20 mouse cellular contexts compared by ENCODE assay signal in the genomic region with DNA sequence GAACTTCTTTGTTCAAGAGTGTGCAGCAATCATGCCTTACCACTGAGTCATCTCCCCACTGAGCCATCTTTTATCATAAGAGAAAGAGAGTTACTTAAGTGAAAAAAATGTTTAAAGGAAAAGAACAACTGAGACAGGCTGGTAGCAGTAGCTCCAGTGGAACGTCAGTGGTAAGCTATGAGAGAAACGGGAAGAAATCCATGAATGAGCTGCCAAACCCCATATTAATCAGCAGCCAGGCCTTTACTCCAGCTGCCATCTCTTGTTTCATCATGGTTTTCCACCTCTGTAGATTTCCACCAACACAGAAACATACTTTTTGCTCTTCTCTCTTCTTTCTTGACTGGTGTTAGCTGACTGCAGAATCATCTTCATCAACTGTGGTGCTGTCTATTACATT.
DNase-seq lines count a peak whose midpoint lies in the region; ATAC-seq and TF ChIP-seq lines count a peak whose summit lies in the region.
"Had no signal": no experiment of that assay in that cellular context is flagged by ENCODE, and none has a peak within 500 bp of the region (broad histone marks: within the 10 kb centered on the region; RNA-seq: fewer than 3 reads in every experiment).

No protein-coding gene starts in this region.

- no peaks in the 10 kb centered on the region for H3K27me3 ChIP-seq in C2C12 (ENCODE audit: control insufficient read depth, insufficient read depth, insufficient read length)
- no peaks in the 10 kb centered on the region for H3K27me3 ChIP-seq in midbrain, embryonic 15.5 days (replicated peaks)
- H3K27me3 ChIP-seq: heart, embryonic 13.5 days; hindbrain, embryonic 15.5 days had no signal

- TF ChIP-seq POLR2A in embryonic fibroblast, embryonic 13.5 days (IDR thresholded peaks at IDR 0.05; ENCODE audit: low read depth, low read length), result no peak

- H3K4me3 ChIP-seq in C2C12 (ENCODE audit: insufficient read depth, poor library complexity, severe bottlenecking), result no peak overlapping the region
- no peak overlapping the region for H3K4me3 ChIP-seq in embryonic fibroblast, embryonic 13.5 days (ENCODE audit: insufficient read depth, low read length)
- H3K4me3 ChIP-seq in midbrain, embryonic 15.5 days, result no peak overlapping the region
- H3K4me3 ChIP-seq: embryonic facial prominence, embryonic 10.5 days; erythroblast, embryonic 14.5 days; heart, embryonic 13.5 days; hindbrain, embryonic 10.5 days; hindbrain, embryonic 15.5 days had no signal

- no peak for TF ChIP-seq CTCF in C2C12 (IDR thresholded peaks at IDR 0.05; ENCODE audit: control insufficient read depth, insufficient read depth, insufficient read length)
- TF ChIP-seq CTCF in embryonic fibroblast, embryonic 13.5 days (IDR thresholded peaks at IDR 0.05; ENCODE audit: borderline replicate concordance, insufficient read depth, low read length), result no peak

- no peaks in the 10 kb centered on the region for H3K79me3 ChIP-seq in C2C12 (ENCODE audit: low read depth)

- intact Hi-C loops in left cerebral cortex, postnatal 36 days (cut with DNase I), result no loop called here

- H3K36me3 ChIP-seq in C2C12 (ENCODE audit: control insufficient read depth, insufficient read depth), result no peaks in the 10 kb centered on the region
- H3K36me3 ChIP-seq in midbrain, embryonic 15.5 days (replicated peaks), result no peaks in the 10 kb centered on the region
- H3K36me3 ChIP-seq: embryonic facial prominence, embryonic 10.5 days; heart, embryonic 13.5 days; hindbrain, embryonic 10.5 days; hindbrain, embryonic 15.5 days had no signal

- H3K27ac ChIP-seq in embryonic fibroblast, embryonic 13.5 days (ENCODE audit: insufficient read depth, low read length), result peak overlapping the region; percentile 95
- no peak overlapping the region for H3K27ac ChIP-seq in midbrain, embryonic 15.5 days
- H3K27ac ChIP-seq: embryonic facial prominence, embryonic 10.5 days; heart, embryonic 13.5 days; hindbrain, embryonic 10.5 days; hindbrain, embryonic 15.5 days had no signal

- WGBS in midbrain, embryonic 15.5 days, result 80% methylated on average over 2 of the region's 2 CpGs

- no peak overlapping the region for H3K4me2 ChIP-seq in midbrain, embryonic 15.5 days
- H3K4me2 ChIP-seq: heart, embryonic 13.5 days; hindbrain, embryonic 15.5 days had no signal

- no peak overlapping the region for H3ac ChIP-seq in C2C12 (ENCODE audit: control insufficient read depth, insufficient read length, low read depth)

- peaks cover 8% of the 10 kb centered on the region for H3K4me1 ChIP-seq in embryonic fibroblast, embryonic 13.5 days (ENCODE audit: control insufficient read depth, insufficient read depth, low read length)
- H3K4me1 ChIP-seq in midbrain, embryonic 15.5 days, result no peaks in the 10 kb centered on the region
- H3K4me1 ChIP-seq: hindbrain, embryonic 10.5 days; hindbrain, embryonic 15.5 days had no signal

- H3K9ac ChIP-seq in midbrain, embryonic 15.5 days, result no peak overlapping the region
- H3K9ac ChIP-seq: heart, embryonic 13.5 days; hindbrain, embryonic 15.5 days had no signal

- peak; percentile 6 for DNase-seq in NIH3T3 (ENCODE audit: low read depth)
- DNase-seq in retina, postnatal 1 day, result peak; percentile 36
- DNase-seq in left cerebral cortex, postnatal 36 days (ENCODE audit: low spot score in 2 of 2), result no peak
- DNase-seq in urinary bladder, postnatal 36 days (ENCODE audit: low spot score in 2 of 2), result no peak
- DNase-seq: adrenal gland, postnatal 14 days; B cell, adult 2 months; cerebellum, adult 2 months; cerebellum, postnatal 10 days; gastrocnemius, postnatal 25 days; kidney, adult 8-10 months had no signal

- no peak for ATAC-seq in midbrain, embryonic 15.5 days (replicated peaks)
- ATAC-seq: forebrain, embryonic 16.5 days; intestine, postnatal 0 days had no signal

- H3K79me2 ChIP-seq in C2C12 (ENCODE audit: control insufficient read depth, insufficient read depth), result no peaks in the 10 kb centered on the region

- no peaks in the 10 kb centered on the region for H3K9me3 ChIP-seq in midbrain, embryonic 15.5 days
- H3K9me3 ChIP-seq: embryonic facial prominence, embryonic 10.5 days; hindbrain, embryonic 10.5 days; hindbrain, embryonic 15.5 days had no signal

TF ChIP-seq in C2C12, 6 proteins besides CTCF, POLR2A, EP300 and RAD21:
- TF ChIP-seq FOSL1 (IDR thresholded peaks at IDR 0.05; ENCODE audit: insufficient read depth, low read length, poor library complexity, severe bottlenecking) (peak; percentile 4), MYOD1 (IDR thresholded peaks at IDR 0.05; ENCODE audit: control insufficient read depth, insufficient read length, low read depth) (peak; percentile 64), MYOG (IDR thresholded peaks at IDR 0.05; ENCODE audit: control insufficient read depth, extremely low read depth, insufficient read length) (no peak)

Comparison
In these comparisons a context has a peak if more than half of its experiments do, and no peak if none do; other contexts are left out.
1. DNase-seq: peak in NIH3T3 (single experiment) and retina, postnatal 1 day (single experiment); none in left cerebral cortex, postnatal 36 days (0 of 2) and urinary bladder, postnatal 36 days (0 of 2).